Mouse (Mus musculus): ENCODE measurements at regions not wholly inside any gene's neighbourhood (a gene's known extent, or its start where the extent isn't known, plus 50 kb on each side); places are given as distances from the start of the nearest gene placed in this dataset.

DNA sequence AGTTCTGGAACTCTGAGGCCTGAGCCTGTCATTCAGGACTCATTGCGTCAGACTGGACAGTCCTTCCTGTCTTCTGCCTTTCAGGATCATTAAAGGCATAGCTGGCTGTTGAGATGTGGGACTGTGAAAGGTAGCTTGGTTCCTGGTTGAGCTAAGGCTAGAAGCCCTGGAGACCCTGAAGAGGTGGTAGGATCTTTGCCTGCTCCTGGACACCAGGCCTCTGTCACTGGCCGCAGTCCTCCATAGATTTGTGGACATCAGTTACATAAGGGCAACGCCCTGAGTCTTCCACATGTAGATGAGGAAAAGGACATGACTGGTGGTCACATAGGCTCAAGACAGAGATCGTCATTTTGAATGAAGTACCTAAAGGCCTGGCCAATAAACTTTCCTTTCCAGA is 127.9 kb downstream of the Opa1 start:
- no peak for DNase-seq (ENCODE audit: low spot score)

DNA sequence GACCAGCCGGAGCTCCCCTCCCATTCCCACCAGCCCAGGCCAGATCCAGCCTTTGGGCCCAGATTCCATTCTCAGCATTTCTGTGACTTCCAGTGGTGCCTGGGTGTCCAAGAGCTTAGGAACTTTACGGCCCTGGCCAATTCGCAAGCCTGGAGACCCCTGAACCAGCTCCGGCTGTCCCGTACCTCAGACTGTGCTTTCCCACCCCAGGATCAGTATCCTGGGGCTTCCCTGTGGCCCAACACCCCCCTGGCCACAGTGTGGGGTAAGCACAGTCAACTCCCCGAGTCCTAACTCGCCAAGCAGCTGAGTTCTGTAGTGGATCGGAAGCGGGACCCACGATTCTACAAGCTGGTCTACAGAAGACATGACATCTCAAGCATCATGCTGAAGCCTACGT is 128.5 kb downstream of the Opa1 start:
- no peak for DNase-seq (ENCODE audit: low spot score)

DNA sequence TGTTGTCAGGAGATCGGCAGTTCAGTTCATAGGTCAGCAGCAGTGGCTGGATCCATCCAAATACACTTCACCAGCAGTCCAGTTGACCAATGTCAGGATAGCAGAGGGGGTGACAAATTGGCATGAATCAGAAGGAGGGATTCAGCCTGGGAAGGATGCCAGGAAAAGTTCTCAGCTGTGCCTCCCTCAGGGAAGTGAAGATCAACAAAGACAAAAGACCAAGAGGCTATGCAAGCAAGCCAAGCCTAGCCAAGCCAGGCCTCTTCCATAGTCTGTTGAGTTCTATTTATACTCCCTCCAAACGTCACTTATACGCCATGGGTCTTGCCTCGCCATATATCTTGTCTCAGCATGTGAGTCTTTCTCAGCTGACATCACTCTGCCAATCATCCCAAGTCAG is 129.9 kb downstream of the Opa1 start:
- no peak for DNase-seq (ENCODE audit: low spot score)

DNA sequence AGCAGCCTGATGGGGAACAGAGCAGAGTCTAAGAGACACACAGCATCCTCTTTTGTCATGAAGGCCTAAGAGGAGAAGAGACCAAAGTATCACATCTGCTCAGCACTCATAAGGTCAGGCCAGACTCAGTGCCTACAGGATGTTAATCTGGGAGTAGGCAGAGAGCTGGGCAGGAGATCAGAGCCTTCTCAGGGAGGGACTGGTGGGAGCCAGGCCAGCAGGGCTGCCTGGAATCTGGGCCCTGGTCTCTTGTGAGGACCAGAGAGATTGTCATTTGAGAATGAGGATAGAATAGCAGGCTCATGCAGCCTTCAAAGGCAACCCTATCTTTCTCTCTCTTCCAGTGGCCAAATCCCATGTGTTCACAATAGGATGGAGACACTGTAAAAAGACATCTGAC is 132.3 kb downstream of the Opa1 start:
- DNase-seq (ENCODE audit: low spot score): no peak

DNA sequence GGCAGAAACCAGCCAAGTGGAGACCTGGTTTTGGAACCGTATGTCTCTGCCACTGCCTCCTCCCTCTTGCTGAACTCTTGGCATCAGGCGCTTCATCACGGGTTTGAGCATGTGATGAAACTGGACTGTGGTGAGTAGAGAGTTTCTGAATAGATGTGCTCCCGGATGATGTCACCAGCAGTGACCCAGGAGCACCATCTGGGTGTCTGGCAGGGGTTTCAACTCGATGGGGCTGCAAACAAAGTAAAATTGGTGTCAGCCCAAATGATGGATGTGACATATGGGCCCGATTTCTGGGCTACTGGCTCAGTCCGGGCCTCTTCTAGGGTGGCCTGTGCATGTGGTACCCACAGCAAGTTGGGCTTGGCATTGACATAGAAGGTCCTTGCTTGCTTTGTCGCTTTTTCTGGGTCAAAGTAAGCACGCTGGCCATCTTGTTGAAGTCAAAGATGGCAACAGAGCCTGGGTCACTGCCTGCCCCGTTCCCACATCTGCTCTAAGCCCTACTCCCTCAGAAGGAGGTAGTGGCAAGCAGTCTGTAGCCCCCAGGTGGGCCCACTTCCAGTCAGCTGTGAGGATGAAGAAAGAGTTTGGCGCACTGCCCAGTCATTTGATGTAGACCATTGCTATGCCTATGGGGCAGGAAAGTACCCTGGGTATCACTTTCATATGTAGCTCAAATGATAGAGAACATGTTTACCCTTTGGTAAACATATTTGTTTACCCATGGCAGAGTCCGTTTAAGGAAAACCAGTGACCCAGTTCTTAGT is 133.0 kb downstream of the Opa1 start:
- DNase-seq (ENCODE audit: low spot score): peak; percentile 31

DNA sequence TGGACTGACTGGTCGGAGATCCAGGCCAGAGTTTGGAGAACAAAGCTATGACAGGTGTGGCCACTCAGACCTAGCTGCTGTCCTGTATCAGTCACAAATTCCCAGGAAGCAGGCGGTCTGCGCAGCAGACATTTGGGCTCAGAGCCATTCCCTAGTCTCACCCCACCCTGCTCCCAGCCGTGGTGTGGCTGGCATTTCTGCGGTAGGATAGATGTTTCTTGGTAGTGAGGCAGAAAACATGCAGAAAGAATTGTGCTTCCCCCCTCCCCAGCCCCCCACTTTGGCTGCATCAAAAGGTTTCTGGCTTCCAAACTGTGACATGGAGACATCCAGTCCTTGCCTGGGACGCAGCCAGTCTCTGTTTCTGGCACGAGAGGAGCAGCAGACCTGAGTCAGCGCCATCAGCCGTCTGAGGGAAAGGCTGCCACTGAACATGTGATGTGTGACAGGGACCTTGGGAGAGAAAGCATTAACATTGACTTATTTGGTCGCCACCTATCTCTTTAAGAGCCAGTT is 135.5 kb downstream of the Opa1 start:
- peak; percentile 71 for DNase-seq (ENCODE audit: low spot score)

DNA sequence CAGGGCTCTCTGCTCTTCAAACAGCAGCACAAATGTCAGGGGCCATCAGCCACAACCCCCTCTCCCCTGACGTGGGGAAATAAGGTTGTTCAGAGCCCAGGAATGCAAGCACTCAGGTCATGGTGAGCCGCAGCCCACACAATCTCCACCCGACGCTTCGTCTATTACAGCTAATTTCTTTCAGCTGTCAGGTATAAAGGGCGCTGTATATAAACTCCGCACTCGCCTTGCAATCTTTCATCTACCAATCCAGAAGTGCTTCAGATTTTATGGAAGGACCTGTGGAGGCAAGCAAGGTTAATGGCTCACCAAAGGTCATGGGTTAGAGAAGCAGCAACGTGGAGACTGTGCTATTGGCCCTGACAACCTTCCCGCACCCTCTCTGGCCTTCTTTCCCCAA is 139.8 kb downstream of the Opa1 start:
- no peak for DNase-seq (ENCODE audit: low spot score)

DNA sequence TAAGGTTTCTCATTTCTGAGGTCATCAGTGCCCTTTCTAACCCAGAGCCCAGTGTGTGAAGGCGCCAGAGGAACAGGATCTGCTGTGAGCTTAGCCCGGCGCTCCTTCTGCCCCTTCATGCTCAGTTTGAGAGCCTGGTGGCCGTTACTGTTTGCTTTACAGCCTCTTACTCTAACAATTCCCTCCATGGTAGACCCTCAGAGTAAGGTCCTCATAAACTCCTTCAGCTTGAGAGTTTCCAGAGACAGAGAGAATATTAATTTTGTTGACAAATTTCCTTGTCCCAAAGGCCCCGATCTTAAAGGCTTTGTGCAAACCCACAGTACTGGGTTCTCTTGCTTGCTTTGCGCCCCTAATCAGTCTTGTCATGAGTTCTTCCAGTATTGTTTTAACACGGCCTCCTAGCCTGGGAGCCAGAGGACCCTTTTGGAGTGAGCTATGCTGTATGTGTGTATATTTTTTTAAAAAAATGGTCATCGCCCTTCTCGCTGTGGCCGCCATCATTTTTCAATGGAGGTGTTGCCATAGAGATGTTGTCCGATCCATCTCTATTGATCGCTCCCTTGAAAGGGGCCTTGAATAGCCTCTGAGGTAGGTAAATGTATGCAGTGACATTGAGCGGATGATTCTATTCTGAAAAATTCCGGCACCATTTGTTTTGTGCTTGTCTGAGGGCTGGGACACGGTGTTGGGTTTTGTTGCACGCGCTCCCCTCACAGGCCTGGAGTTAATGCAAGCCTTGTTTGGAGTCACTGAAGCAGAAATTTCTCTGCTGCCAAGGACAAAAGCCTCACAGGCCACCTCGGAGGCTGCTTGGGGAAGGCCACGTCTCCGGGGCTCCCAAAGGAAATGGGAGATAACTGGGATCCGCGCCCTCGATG is 140.7 kb downstream of the Opa1 start:
- DNase-seq (ENCODE audit: low spot score): no peak

DNA sequence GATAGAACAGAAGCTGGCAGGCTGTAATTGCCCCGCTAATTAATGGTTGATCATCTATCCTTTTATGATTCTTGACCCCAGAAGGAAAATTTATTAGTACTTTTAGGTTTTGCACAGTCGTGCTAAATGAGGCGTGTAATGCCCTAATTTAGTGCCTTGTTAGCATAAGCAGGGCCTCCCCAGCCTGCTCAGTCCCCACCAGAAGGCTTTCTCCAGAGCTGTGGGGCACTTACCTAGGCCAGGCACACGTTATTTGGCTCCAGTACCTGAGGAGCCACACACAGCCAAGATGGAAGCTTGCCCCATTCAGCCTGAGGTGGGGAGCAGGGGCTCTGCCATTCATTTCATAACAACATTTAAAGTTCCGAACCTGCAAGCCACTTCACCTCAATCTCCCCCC is 146.0 kb downstream of the Opa1 start:
- no peak for DNase-seq (ENCODE audit: low spot score)

DNA sequence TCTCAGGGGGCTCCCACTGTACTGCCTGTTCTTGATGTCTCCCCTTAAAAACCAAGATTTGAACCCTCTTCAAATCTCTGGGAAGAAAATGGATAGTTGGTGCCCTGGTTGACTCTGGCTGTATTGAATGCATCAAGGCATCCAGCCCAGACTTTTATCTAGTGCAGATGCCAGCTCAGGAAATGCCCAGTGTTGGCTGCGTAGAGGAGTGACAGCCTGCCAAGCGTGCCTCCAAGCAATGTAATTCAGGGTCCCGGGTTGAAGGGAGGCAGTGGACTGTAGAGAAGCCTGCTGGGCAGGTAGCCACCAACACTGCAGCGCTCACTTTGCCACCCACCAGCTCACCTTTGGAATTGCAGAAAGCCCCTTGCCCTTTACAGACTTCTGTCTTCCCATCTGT is 146.4 kb downstream of the Opa1 start:
- DNase-seq (ENCODE audit: low spot score): no peak

DNA sequence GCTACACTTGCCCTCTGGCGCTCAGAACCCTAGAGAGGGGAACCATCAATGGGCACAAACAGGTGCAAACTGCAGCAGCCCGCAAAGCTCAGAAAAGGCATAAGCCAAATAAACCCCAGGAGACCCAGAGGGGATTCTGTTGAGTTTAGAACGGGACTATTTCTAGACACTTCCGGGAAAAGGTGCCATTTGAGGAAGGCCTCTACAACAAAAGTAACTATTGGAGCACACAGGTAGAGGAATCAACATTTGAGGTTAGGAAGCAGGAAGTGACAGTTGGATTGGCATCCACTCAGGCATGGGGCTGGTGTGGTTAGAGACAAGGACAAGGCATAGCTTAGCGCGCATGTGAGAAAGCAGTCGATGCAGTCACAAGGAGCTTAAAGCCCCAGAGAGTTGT is 148.3 kb downstream of the Opa1 start:
- no peak for DNase-seq (ENCODE audit: low spot score)

DNA sequence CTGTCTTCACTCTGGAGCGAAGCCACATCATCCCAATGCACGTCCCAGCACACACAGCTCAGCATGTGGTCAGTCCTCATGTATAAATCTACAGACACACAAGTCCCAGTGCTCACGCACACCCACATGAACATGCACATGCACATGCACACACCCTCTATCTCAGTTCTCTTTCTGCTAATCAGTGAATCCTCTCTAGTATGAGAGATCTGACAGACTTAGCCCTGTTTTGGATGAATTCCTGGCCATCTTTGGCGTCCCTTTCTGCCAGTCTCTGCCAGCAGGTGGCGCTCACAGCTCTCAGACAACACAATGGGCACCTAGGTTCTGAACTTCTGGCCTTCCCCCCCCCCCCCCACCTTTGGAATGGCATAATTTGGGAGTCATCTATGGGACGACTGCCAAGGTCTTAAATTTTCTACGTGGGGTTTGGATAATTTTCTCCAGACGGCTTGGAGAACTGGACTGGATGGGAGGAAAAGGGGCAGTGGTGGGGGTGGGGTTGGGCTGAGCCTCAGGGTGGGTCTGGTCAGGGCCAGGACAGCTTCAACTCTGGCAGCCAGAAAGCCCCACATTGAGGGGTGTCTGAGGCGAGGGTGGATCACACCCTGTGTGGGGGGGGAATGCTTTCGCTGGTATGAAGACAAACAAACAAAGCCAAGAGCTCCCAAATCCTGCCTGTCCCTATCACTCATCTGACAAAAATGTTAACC is 149.8 kb downstream of the Opa1 start:
- peak; percentile 82 for DNase-seq (ENCODE audit: low spot score)

DNA sequence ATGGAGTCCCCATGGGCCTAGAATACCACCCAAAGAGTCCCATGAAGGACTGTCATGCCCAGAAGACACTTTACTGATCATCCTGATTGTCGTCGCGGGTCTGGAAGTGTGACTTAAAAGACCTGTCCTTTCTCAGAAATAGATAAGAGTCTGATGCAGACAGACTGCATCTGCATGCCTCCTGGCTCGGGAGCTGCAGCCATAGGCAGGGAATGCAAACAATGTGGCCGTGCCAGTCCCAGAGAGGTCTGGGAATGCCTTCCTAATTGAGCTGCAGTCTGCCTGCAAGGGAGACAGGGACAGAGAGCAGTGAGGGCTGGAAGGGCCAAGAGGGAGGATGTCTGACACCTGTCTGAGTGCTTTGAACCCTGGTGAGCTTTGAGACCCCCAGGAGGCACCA is 150.9 kb downstream of the Opa1 start:
- no peak for DNase-seq (ENCODE audit: low spot score)

DNA sequence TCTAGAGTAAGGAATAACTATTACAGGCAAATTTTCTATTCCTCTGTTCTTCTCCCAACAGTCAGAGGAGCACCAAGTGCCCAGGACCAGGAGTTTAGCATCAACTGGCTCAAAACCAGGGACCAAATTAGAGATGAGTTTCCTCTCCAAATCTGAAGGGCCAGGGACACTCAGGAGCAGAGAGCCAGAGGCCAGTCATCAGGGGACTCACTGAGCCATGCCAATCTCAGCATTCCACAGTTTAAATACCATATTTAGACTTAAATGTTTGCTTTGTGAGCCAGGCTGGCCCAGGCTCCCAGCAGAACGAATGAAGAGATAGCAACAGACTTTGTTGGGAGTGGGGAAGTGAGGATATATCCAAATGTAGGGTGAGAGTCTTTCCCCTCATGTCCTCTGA is 153.8 kb downstream of the Opa1 start:
- DNase-seq (ENCODE audit: low spot score): no peak

DNA sequence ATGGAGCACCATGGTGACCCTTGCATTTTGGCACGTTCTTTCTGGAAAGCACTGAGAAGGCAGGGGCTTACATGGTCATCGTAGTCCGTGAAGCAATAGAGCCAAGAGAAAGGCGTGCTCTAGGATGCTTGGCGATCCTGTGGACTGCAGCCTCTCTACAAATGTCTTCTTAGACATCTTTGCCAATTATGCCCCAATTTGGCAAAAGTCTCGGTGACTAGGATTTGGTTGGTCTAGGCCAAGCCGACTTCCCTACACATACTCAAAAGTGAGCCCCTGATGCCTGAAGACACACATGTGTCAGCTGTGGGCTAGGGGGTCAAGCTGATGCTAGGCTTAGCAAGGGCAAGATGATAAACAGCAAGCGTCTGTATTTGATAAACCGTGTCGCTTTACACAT is 154.7 kb downstream of the Opa1 start:
- DNase-seq (ENCODE audit: low spot score): no peak

DNA sequence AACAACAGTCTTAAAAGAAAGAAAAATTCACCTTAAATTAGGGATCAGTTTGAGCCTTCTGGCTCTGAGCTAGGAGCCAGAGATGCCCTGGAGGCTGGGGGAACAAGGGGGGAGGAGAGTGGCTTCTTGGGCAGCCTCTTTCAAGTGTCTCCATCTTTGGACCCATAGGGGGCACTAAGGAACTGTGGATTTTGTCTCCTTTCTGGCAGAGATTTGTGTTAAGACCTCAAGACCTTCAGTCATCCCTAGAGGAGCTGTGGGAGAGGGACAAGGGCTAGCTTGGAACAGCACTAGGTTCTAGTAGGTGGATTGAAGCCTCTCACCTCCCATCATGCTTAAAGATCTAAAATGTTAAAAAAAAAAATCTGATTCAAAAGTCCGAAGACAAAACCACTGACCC is 155.2 kb downstream of the Opa1 start:
- DNase-seq (ENCODE audit: low spot score): peak; percentile 79

DNA sequence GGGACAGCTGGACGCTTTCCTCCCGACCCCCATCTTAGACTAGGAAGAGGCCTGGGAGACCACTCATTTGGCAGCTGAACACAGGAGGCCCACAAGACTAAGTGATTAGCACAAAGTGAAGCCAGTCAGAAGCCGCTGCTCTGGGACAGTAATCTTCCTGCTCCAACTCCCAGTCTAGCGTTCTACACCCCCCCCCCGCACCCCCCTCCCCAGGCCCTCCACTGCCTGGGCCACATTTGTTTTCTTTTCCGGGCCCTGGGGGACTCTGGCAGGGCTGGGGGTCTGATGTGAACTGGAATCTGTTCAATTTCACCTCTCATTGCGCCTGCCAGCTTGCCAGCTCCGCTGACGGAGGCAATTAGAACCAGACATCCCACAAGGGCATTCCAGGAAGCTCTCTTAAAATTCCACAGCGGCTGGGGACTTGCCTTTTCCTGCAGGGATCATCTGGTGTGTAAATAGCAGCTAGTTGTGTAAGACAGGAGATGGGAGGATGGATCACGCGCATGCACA is 155.7 kb downstream of the Opa1 start:
- peak; percentile 55 for DNase-seq (ENCODE audit: low spot score)

DNA sequence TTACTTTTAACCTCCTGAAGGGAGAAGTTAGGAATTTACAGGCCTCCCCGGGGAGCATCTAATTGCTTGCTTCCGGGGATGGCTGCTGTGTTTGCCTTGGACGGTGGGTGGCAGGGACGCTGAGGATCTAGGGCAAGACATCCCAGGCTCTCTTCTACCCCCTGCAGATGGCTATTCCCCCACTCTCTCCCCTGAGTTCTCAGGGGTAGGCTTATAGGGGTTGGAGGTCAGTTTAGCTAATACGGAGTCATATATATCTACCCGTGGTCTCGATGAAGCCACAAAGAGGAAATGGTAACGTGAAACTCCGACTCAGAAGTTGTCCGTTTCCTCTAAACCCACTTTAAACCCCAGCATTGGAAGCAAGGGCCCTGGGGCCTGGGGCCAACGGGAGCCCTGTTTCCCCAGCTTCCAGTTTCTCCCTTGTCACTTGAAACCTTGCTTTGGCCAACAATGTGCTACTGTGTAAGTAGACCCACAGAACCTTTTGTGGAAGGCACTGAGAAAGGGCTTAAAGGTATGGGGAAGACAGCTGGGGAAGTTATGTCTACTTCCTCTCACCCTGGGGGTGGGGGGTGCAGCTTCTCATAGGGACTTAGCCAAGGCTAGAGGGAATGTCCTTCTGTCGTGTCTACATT is 156.4 kb downstream of the Opa1 start:
- no peak for DNase-seq (ENCODE audit: low spot score)

DNA sequence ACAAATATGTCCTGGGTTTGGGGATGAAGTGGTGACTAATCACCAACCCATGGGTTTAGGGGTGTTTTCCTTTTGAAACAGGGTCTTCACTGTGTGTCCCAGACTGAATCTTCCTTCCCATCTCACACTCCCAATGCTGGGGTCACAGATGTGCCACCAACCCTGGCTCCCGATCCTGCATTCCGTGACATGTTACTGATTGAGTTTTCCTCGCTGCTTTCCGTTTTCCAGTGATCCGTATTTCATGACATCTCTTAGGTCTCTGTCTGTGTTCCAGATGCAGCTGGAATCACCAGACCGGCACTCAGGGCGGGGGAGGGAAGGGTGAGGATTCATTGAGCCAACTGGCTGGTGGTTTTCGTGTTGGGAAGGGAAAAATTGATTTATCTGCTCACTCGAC is 157.1 kb downstream of the Opa1 start:
- no peak for DNase-seq (ENCODE audit: low spot score)

DNA sequence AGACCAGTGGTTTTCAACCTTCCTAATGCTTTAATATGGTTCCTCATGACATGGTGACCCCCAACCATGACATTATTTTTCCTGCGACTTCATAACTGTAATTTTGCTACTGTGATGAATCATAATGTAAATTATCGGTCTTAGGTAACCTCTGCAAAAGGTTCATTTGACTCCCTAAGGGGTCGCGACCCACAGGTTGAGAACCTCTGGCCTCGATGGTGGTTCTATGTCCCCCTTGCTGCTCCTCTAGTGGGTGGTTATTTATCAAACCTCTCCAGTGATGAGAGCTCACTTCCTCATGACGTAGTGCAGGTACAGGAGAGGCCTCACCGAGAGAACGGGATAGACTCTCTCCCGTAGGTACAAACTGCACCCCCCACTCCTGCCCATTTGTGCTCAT is 158.9 kb downstream of the Opa1 start:
- DNase-seq (ENCODE audit: low spot score): no peak

DNA sequence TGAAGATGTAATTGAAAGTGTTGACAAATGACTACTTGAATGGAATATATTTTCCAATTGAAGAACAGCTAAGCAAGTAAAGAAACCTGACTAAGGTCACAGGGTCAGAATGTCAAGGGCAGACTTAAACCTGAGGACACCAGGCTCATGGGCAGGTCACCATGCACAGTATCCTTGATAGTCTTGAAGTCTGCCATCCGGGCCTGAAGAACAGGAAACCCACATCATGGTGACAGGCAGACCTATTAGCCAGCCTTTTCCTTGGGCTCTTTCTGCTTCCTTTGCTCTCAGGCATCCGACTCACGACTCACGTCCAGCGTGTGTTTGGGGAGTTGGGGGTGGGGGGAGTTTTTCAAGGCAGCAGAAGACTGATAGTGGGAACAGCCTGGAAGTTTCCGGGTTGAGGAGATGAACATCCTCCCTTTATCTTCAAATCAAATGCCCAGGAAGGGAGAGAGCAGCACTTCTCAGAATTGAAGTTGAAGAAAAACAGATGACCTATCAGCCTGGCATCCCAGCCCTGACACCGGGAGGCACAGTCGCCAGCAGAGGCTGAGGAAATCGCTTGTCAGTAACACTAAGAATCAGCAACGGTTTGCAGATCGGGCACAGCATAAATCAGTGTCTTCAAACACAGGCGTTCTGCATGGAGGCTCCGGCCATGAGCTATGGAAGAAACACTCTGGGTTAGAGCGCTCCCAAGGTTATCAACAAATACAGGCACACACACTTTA is 163.5 kb downstream of the Opa1 start:
- DNase-seq (ENCODE audit: low spot score): no peak
